Mouse (Mus musculus) frontal cortex, adult 2 months (tissue): ENCODE measurements around the gene Nectin4. TPM values are rescaled to one million over a fixed set of nuclear protein-coding genes. Genes with fewer than 3 reads are reported as not detected.
"Not testable (repeated sequence)": the region's sequence is repeated elsewhere in the genome, so short reads cannot be mapped to it uniquely, and the experiment has no call there.

Experiments
- DNase-seq, 2 experiments: peaks; one replicate each; pipeline ENCODE4 v3.0.0; 2022; ENCODE audit warnings: low spot score in 1 of 2; ENCODE audit errors: extremely low spot score in 1 of 2
- polyA plus RNA-seq: library from polyadenylated mRNA; depleted of rRNA; stranded (reverse); fragments of >200 nt; gene quantifications from 2 replicates; pipeline ENCODE4 v1.2.3, GENCODE M21; 2012; rRNA removed

Nectin4 gene
- 2.6 and 3.1 TPM in 2 replicates for polyA plus RNA-seq

DNA sequence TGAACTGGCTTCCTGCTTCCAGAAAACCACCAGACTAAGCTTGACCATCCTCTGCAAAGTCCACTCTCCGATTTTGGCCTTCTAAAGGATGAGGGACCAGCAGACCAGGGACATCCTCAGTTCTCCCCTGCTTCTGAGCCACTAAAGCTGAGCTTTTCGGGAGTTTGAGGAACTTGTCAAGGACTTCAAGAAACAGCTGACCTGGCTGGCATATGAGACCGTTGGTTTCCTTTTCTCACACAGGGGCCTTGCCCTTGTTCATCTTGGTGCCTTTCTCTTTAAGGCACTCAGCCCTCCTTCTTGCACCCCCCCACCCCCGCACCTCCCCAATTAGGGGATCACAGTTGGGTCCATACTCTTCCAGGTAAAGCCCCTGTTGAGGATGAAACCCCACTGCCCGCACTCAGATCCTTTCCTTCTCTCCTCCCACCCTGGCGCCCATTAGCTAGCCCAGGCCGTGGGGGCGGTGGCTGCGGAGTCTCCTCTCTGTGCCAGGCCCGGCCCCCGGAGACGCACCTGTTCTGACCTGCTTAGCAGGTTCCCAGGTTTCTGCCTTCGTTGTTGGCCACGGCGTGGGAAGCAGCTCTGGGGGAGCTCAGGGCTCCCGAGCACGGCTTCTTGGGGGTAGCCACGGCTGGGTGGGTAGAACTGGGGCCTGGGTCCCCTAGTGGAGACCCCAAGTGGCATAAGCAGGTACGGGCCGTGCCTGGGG is at the start of gene Nectin4:
TSS of gene Nectin4 (plus strand) at position 255 of the 712 bp plus-strand sequence.
- no peak for DNase-seq

DNA sequence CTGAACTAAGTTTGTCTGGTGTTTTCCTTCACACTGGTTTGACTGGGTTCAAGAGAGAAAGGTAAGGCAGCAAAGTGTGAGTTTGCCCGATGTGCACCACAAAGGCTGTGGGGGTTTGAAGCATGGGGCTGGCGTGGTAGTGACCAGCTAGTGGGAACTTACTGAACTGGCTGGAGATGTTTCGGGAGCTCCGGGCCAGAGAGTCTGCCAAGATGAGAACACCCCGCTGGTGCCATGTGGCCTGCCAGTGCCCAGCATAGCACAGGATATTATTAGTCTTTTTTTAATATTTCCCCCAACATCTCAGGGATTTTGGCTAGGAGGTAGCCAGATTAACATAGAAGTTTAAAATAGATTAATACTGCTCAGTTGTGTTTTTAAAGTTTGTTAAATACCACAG is 49.7 kb upstream of the Nectin4 start:
- no peak for DNase-seq

DNA sequence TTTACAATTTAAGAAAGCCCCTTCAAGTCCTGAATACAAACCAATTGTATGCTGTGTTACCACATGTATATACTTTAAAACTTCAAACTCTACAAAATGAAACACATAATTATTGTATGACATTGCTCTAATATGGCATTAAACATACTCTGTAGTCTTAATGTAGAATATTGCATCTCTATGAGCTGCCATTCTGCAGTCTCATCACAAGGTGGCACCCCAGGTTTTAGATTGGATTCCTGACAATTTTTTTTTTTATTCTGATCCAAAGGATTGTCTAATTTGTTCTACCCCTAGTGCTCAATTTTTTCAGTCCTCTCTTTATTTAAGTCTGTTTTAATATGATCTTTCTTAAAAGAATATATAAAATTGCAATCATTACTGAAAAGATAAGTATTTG is 48.5 kb upstream of the Nectin4 start:
- DNase-seq: no peak

DNA sequence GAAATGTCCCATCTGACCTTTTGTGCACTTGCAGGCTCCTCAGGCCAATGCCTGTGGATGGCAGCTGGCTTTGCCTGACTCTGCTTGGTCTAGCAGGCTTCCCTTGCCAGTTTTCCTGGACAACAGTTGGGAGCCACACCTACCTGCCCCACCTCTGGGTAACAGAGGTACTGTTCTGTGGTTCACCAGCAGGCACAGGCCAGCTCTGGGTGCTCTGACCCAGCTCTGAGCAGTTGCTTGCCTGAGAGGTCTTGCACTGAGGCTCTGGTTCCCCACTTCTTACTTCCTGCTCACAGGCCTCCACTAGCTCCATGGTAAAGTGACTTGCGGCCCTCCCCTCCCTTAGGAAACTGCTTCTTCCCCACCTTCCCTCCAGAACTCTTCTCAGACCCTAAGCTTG is 47.9 kb upstream of the Nectin4 start:
- no peak for DNase-seq

DNA sequence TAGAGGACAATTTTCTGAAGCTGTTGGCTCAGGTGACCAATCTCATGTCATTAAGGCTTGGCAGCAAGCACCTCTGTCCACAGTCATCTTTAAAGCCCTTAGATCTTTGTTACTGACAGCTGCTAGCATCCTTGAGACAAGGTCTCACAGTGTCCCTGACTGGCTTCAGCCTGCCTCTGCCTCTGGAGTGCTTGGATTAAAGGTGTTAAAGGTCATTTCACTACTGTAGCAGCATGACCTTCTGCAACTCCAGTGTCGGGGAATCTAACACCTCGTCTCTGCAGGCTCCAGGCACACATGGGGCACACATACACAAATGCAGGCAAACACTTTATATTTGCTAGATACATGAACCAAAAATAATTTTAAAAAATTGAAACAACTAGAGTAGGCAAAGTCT is 44.3 kb upstream of the Nectin4 start:
- DNase-seq: no peak

DNA sequence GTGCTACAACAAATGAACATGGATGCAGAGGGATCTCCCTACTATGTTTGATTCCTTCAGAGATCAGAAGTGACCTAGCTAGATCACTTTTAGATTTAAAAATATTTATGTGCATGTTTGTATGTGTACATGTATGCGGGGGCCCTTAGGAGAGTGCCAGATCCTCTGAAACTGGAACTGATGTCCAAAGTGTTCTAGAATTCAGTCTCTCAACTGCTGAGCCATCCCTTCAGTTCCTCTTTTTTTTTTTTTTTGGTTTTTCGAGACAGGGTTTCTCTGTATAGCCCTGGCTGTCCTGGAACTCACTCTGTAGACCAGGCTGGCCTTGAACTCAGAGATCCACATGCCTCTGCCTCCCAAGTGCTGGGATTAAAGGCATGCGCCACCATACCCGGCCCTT is 43.3 kb upstream of the Nectin4 start:
- DNase-seq: not testable (repeated sequence)

DNA sequence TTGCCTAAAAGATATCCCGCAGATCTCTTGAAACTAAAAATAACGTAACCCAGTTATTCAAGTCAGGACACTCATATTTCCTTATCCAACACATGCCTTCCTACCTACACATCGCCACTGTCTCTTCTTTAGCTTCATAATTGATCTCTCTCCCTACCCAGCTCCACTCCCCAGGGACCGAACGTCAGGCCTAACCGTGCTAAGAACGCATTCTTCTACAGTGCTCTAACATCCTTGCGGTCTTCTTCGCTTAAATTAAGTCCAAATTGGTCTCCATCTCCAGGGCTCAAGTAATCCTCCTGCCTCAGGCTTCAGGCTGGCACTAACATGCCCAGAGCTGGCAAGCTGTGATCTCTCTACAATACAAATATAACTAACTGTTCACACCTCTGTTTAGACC is 41.7 kb upstream of the Nectin4 start:
- DNase-seq: no peak

DNA sequence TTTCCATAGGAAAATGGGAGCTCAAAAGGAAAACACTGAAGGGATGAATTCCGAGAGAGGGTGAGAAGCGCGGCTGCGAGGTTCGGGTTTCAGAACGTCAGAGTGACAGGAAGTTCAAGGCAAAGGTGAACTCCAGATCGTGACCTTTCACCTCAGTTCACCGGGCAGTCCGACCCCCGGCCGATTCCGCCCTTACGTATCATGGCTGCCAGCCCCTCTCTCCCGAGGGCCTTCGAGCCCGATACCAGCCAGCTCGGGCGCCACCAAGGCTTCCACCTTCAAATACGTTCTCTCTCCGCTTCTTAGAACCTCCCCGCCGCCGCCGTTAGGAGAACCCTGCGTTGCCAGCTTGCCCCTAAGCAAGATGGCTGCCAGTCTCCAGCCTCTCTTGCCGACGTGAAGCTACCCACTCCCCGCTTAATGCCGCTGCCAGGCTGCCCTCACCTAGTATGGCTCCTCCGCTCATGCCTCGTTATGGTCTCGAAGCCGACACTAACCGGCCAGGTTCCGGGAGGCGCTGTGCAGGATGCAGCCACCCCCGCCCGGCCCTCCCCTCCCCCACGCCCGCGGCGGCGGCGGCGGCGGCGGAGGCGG is 41.0 kb upstream of the Nectin4 start, which contains the start of gene Dedd:
TSS of gene Dedd (plus strand) at position 307 of the 594 bp plus-strand sequence.
- DNase-seq: peak; percentile 93 to 94

DNA sequence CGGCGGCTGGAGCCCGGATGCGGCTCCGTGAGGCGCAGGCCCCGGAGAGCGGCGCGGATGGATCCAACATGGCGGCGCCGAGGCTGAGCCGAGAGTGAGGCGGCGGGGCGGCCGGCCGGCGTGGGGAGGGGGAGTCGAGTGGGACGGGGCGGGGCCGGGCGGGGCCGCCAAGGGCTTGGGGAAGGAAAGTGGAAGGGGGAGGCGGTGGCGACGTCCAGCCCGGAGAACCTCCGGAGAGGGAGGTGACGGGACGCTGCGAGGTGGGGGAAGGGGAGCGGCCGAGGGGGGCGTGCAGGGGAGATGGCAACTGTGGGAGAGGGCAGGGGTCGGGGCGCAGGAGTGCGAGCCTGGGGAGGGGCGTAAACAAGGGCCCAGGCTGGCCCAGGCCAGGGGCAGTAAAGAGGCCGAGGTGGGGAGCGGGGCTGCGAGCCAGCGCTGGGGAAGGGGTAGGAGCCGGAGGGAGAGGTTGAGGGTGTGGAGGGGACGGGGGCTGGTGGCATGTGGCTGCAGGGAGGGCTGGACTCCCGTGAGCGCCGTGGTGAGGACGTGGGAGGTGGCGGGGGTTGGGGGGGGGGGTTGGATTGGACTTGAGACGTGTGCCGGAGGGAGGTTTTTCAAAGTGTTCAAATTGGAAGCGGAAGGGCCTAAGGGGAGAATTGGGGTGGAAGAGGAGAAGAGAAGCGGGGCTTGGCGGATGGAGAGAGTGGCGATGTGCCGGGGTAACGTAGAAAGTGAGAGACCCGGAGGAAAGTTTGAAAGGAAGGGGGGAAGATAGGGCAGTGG is 40.3 kb upstream of the Nectin4 start:
- DNase-seq: peak in 1 of 2 experiments; percentile 19

DNA sequence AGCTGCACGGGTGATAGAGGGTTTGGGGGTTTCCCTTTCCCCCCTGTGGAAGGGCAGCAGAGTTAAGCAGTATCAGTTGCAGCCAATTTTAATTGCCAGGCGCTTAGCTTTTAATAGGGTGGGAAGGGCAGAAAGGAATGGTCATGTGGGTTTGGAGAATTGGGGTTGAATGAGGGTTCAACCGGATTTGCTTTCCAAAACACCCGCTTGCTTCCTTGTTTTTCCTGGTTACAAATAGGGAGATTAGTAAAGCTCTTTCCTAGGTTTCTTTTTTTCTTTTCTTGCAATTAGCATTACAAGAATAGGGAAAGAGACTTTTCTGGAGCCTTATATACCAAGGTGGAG is 39.7 kb upstream of the Nectin4 start:
- peak in 1 of 2 experiments; percentile 25 for DNase-seq

DNA sequence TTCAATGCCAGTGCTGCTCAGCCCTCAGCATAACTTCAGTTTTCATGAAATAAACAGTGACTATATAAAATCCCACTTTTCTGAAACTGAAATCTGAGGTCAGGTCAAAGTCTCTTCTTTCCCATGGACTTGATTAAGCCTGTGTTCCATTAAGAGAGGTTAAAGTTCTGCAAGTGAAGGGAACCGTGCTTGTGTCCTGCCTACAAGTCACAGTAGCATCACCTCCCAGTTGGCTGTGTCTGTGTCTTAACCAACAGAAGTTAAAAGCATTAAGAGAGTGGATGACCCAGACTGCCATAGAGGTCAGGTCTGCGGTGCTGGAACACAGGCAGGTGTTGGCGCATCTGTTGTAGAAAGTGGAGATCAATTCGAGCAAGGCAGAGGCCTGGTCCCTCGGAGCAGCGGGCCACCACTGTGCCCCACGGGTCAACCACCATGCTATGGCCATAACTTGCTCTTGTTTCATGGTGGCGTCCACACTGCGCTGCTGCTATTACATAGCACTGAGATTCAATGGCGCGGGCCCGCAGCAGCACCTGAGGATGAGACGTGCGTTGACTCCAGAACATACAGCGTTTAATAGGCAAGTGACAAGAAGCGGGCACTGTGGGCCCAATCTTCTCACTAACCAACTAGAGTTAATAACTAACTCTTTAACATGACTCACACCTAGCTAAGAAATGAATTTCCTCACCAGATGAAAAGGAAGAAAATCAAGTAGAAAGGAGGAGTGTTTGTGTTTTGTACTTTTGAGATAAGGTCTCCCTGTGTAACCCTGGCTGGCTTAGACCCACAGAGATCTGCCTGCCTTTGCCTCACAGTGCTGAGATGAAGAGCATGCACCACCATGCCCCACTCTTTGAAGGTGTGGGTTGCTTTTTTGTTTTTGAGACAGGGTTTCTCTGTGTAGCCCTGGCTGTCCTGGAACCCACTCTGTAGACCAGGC is 27.4 kb upstream of the Nectin4 start:
- no peak for DNase-seq

DNA sequence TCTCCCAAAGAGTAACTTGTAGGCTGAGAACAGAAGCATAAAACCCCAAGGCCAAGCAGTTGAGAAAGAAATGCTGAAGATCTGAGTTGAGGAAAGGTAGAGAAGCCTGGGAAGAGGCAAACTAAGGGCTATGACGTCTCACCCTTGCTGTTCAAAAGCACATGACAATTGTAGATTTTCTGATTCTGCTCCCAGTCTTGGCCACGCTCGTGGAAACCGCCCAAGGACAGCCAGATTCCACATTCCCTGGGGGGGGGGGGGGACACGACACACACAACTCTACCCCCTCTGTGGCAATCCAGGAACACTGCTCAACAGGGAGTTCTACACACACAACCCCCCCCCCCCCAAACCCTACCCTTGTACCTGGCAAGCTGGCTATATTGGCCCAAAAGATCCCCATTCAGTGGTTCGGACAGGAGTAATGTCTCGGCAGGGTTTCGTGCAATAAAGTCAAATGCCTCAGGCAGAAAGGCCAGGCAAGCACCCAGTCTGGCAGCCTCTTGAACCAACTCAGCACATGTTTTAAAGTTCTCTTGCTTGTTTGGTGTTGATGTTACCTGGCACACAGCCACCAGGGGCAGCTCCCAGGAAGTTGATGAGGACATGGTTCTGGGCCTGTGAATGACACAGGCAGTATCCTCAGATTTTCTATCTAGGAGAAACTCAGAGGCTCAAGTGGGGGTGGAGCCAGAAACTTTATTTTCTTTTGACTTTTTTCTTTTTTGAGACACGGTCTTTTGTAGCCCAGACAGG is 25.8 kb upstream of the Nectin4 start:
- DNase-seq: no peak

DNA sequence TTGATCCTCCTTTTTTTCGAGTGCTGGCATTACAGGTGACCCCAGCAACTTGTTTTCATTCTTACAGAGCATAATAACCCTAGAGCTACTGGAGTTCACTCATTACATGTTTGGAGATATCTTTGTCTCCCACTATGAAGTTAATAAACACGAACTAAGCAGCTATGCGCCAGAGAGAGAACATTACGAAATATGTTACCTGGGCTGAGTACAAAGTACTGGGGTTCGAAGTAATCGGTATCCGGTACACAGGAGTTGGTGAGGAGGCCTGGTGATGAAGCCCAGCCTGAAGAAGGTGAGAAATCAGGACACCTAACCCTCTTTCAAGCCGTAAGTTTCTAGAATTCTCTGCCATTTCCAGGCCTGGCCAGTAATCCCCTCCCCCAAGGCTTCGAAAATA is 25.2 kb upstream of the Nectin4 start:
- no peak for DNase-seq

DNA sequence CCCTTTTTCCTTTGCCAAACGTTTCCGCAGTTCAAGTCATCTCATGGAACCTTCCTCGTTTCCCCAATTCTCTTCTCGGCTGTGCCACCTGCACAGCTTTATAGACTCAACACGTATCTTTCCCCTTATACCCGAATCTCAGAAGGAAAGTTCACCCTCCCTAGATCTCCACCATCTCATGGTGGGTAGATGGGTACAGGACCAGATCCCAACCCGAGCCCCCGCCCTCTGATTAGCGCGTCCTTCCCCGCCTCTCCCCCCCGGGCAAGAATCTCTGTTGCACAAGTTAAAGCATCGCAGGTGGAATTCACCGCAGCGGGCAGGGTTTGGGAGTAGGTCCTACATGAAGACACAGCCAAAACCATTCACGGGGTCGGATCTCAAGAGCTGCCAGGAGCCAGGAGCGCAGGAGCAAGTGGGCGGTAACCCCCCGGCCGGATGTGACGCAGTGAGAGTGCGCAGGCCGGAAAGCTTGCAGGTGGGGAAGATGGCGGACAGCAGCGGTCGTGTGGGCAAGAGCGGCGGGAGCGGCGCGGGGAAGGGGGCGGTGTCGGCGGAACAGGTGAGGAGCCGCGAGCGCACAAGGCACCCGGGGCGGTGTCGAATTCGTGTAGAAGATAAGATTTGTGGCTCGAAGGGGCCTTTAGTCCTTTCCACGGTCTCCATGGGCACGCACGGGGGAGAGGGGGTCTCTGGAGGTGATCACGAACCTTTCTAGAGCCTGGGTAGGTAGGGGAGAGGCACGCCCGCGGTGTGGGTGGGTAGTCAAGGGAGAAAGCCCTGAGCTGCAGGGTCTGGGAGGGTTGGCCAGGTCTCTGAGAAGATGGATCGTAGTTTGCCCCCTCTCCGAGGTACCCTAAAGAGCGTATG is 24.4 kb upstream of the Nectin4 start, which contains the start of the genes Nit1 and Pfdn2:
TSS of gene Nit1 (minus strand) at position 422 of the 870 bp plus-strand sequence.
TSS of gene Pfdn2 (plus strand) at position 446 of the 870 bp plus-strand sequence.
- peak; percentile 81 to 93 for DNase-seq

DNA sequence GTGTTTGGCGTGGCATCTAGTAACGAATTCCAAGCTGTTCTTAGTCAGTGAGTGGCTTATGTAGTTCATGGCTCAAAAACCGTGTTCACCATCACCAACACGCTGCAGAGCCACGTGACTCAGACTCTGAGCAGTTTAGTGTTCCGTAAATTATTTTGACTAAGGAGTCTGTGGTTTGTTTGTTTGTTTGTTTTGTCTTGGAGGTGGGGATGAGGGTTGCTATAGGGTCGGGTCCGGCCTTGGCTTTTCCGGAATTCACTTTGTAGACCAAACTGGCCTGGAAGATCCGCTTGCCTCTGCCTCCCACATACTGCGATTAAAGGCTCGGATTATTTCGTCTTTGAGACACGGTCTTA is 23.8 kb upstream of the Nectin4 start:
- no peak for DNase-seq

DNA sequence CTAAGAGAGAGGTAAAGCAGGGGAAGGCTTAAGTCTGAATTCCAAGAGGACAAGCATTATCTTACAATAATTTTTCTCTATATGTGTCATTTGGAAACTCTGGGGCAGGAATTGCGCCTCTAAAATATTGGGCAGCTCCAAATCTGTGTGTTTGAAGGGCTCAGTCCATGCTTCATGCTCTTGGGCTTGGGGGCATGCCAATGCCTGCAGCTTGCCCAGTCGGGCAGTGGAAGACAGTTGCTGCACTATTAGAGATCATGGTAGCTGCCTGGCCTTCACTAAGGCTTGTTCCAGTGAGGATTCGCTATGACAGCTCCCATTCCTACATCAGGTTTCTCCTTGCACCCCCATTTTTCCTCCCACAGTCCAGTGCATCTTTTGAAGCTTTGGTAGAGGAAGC is 21.2 kb upstream of the Nectin4 start:
- DNase-seq: no peak

DNA sequence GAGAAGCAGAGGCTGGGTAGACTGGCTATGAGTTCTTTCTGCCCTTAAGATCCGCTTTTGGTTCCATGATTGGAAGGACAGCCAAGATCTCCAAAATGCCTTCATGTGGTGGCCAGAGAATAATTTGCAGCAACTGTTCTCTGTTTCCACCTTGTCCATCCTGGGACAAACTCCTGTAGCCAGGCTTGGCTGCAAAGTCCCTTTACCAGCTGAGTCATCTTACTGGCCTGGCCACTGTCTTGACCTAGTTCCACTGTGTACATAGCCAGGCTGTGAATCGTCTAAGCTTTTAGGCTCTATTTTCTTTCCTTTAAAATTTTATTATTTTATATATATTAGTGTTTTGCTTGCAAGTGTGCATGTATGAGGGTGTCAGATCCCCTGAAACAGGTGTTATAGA is 20.7 kb upstream of the Nectin4 start:
- no peak for DNase-seq

DNA sequence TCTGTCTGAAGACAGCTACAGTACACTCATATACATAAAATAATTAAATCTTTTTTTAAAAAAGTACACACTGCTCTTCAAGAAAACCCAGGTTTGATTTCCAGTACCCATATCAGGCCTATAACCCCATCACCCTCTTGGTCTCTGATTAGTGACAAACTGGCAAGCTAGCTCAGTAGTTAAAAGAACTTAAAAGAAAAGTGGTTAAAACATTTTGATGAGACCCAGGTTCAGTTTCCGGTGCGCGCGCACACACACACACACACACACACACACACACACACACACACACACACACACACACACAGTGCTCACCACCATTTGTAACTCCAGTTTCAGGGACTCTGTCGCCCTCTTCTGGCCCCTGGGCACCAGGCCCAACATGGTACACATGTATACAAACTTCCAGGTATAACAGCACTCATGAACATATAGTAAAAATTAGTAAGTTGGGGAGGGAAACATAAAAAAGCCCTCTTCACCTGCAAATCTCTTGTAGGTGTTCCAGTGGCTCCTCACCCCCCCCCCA is 14.0 kb upstream of the Nectin4 start:
- no peak for DNase-seq

DNA sequence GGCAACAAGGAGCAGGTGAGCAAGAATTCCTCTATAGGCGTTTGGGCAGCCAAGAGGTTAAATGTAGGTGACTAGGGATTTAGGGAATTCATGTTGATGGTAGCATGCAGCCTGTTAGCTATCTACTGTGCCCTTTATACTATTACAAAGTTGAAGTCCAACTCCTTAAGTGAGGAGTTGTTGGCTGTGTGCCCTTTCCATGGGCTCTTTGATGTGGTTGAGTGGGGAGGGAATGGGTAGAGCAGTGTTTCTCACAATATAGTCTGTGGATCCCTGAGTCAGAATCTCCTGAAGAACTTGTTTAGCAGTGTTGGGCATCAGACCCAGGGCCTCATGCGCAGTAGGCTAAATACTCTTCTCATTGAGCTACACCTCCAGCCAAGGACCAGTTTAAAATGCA is 13.1 kb upstream of the Nectin4 start:
- DNase-seq: no peak
